Mouse (Mus musculus) ES-Bruce4 (cell line): ENCODE data around the gene Krtap27-1. TPM values are rescaled to one million over a fixed set of nuclear protein-coding genes. Genes with fewer than 3 reads are reported as not detected.

ENCODE experiments used
- H3K27ac ChIP-seq: 2 replicates; pipeline ENCODE4 v1.5.1; 2012; ENCODE audit warnings: low read length, inconsistent platforms; ENCODE audit not compliant: insufficient read depth
- H3K27me3 ChIP-seq: 2 replicates; pipeline ENCODE4 v1.6.1; 2012; ENCODE audit warnings: mild to moderate bottlenecking, low read length, inconsistent platforms; ENCODE audit not compliant: control insufficient read depth, poor library complexity, insufficient read depth, severe bottlenecking
- H3K36me3 ChIP-seq: 2 replicates; pipeline ENCODE4 v1.6.1; 2012; ENCODE audit warnings: inconsistent platforms, mild to moderate bottlenecking, low read length, moderate library complexity; ENCODE audit not compliant: control insufficient read depth, poor library complexity, insufficient read depth, severe bottlenecking
- H3K4me1 ChIP-seq: one replicate; pipeline ENCODE4 v1.8.1; 2011; ENCODE audit warnings: low read length; ENCODE audit not compliant: control insufficient read depth, insufficient read depth
- H3K4me3 ChIP-seq: 2 replicates; pipeline ENCODE4 v1.5.1; 2011; ENCODE audit warnings: low read depth, mild to moderate bottlenecking, low read length
- H3K9ac ChIP-seq: 2 replicates; pipeline ENCODE4 v1.6.1; 2012; ENCODE audit warnings: low read depth, mild to moderate bottlenecking, inconsistent platforms; ENCODE audit not compliant: poor library complexity, severe bottlenecking
- H3K9me3 ChIP-seq: replicated peaks from 2 replicates; pipeline ENCODE4 v1.6.1; 2012; ENCODE audit warnings: mild to moderate bottlenecking, low read length, inconsistent platforms; ENCODE audit not compliant: control insufficient read depth, poor library complexity, insufficient read depth, severe bottlenecking
- CTCF ChIP-seq: IDR thresholded peaks from one replicate; pipeline ENCODE4 v1.8.1; 2011; ENCODE audit warnings: low read depth, low read length
- EP300 ChIP-seq: IDR thresholded peaks from 2 replicates; pipeline ENCODE4 v1.6.1; 2011; ENCODE audit warnings: low read depth, low read length; ENCODE audit not compliant: insufficient read depth
- POLR2A ChIP-seq: IDR thresholded peaks from one replicate; pipeline ENCODE4 v1.8.1; 2011; ENCODE audit warnings: low read length; ENCODE audit not compliant: insufficient read depth
- polyA plus RNA-seq: library from polyadenylated mRNA; stranded (reverse); fragments of >200 nt; gene quantifications from 2 replicates; pipeline ENCODE4 v1.2.4, GENCODE M21; 2011; ENCODE audit warnings: low read depth; ENCODE audit not compliant: missing spikeins, insufficient read depth, insufficient read length

Gene Krtap27-1
- polyA plus RNA-seq, 1 experiment: not detected

DNA sequence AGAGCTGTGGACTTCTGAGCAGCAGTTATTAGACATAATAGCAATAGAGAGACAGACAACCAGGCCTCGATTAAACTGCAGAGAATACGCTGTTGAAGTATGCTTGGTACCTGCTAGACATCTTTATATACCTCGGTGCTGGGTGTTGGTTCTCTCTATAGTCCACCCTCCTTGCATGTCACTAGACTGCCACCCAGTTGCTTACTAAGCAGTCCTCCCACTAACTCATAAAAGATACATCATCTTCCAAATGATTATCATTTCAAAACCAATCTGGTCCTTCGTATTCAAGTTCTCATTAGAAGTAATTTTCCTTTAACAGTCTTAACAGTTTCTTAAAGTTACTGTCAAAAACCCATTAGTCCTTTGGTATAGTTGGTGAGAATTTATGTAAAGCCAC is 43.9 kb downstream of the Krtap27-1 start, which contains the start of gene 2310079G19Rik:
Gene 2310079G19Rik (minus strand): TSS at position 101 of the 400 bp plus-strand sequence.
- no peak within 1 kb of the TSS for H3K27ac ChIP-seq

More for the DNA sequence above, 43.9 kb downstream of the Krtap27-1 start, which contains the start of gene 2310079G19Rik:
- no peaks in the 10 kb centered on the region for H3K4me1 ChIP-seq
- H3K27me3 ChIP-seq: no peaks in the 10 kb centered on the region
- H3K9ac ChIP-seq: no peak within 1 kb of the TSS
- H3K36me3 ChIP-seq: no peaks in the 10 kb centered on the region
- TF ChIP-seq CTCF (no peak), EP300 (no peak), POLR2A (no peak)
- H3K9me3 ChIP-seq: no peaks in the 10 kb centered on the region
- no peak within 1 kb of the TSS for H3K4me3 ChIP-seq

Other genes with a start within 250 kb of the Krtap27-1 start
- not detected in 2 replicates for gene Cldn17, start 164.7 kb downstream of the Krtap27-1 start, polyA plus RNA-seq
- not detected in 2 replicates for gene Cldn8, start 108.5 kb downstream of the Krtap27-1 start, polyA plus RNA-seq
- gene Krtap24-1, start 59.4 kb downstream of the Krtap27-1 start, polyA plus RNA-seq: not detected in 2 replicates
- not detected in 2 replicates for gene 2310079G19Rik, start 44.0 kb downstream of the Krtap27-1 start, polyA plus RNA-seq
- gene Krtap26-1, start 23.9 kb downstream of the Krtap27-1 start, polyA plus RNA-seq: not detected in 2 replicates
- not detected in 2 replicates for gene 2310061N02Rik, start 36.3 kb upstream of the Krtap27-1 start, polyA plus RNA-seq
- not detected in 2 replicates for gene Krtap13-1, start 57.2 kb upstream of the Krtap27-1 start, polyA plus RNA-seq
- not detected in 2 replicates for gene Krtap13, start 80.0 kb upstream of the Krtap27-1 start, polyA plus RNA-seq
- gene 2310034C09Rik, start 87.2 kb upstream of the Krtap27-1 start, polyA plus RNA-seq: not detected in 2 replicates
- not detected in 2 replicates for gene 2310057N15Rik, start 102.5 kb upstream of the Krtap27-1 start, polyA plus RNA-seq
- not detected in 2 replicates for gene Gm5965, start 106.2 kb upstream of the Krtap27-1 start, polyA plus RNA-seq
- gene Gm20741, start 140.5 kb upstream of the Krtap27-1 start, polyA plus RNA-seq: not detected in 2 replicates
- not detected in 2 replicates for gene Krtap15, start 148.5 kb upstream of the Krtap27-1 start, polyA plus RNA-seq
- gene Krtap14, start 154.5 kb upstream of the Krtap27-1 start, polyA plus RNA-seq: not detected in 2 replicates
- not detected in 2 replicates for gene Krtap19-1, start 197.7 kb upstream of the Krtap27-1 start, polyA plus RNA-seq
- gene Krtap19-2, start 202.6 kb upstream of the Krtap27-1 start, polyA plus RNA-seq: not detected in 2 replicates
- gene Krtap19-3, start 206.4 kb upstream of the Krtap27-1 start, polyA plus RNA-seq: not detected in 2 replicates
- not detected in 2 replicates for gene Krtap19-4, start 213.4 kb upstream of the Krtap27-1 start, polyA plus RNA-seq
- not detected in 2 replicates for gene Krtap19-5, start 224.8 kb upstream of the Krtap27-1 start, polyA plus RNA-seq